Mouse (Mus musculus): ENCODE data around the gene Phlpp1.

The Phlpp1 gene

DNA sequence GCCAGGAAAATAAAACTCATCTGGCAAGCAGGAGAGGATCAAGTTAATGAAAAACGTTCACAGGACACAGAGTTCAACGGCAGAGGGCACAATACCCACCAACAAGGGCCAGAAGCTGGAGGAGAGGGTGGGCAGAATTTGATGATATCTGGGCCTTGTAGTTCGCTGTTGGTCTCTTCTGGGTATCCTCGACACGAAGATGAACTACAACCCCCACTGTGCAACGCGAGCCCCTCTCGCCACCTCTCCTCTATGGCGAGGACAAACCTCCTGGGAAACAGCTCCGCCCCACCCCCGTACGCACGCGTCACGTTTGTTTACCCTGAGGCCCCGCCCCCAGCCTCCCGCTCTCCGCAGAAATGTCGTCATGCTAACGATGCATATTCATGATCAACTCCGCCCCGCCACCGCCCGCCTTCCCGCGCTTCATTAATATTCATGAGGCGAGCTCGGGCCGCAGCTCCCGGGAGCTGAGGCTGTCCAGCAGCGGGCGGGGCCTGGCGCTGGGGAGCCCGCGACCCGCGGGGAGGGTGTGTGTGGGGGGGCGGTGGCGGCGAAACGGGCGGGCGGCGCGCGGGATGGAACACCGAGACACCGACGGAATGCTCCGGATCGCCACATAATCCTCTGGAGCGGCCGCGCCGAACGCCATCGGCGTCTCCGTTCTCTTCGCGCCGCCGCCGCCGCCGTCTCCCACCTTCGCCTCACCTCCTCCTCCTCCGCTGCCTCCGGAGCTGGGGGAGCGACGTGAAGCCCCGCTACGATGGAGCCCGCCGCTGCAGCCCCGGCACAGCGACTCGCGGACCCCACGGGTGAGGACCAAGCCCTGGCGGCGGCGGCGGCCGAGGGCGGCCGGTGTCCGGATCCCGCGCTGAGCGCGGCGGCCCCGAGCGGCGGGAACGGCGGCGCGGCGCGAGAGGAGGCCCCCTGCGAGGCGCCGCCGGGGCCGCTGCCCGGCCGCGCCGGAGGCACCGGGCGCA, at the start of gene Phlpp1:
TSS of gene Phlpp1 (plus strand) at position 512 of the 980 bp plus-strand sequence.
- peak; percentile 100 for DNase-seq (ENCODE audit: low spot score in 2 of 2)

GRCm38 (mm10) chr1:106126601-106127000, 45.0 kb upstream of the Phlpp1 start:
- peak; percentile 3 to 45 for DNase-seq (ENCODE audit: low spot score in 2 of 2)

DNA sequence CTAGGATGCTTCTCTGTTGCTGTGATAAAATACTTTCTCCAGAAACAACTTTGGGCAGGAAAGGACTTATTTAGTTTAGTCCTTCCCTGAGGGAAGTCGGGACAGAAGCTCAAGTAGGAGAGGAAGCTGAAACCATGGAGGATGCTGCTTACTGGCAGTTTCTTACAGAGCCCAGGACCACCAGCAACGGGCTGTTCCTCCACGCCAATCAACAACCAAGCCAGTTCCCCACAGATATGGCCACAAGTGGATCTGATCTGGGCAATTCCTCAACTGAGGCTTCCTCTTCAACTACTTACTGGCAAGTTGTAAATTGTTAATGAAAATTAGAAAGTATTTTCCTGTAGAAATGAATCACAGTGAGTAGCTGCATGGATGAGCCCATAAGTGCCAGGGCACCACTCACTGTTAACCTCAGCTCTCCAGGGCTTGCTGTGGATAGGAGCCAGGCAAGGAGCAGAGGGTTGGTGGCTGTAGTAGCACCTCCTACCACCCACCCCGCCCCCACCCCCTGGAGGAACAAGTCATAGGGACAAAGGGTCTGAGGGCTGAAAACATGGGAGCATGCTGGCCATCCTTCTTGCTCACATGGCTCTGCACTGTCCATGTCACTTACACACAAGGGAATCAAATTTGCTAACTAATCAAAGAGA, 39.7 kb upstream of the Phlpp1 start:
- DNase-seq (ENCODE audit: low spot score in 2 of 2) = no peak

DNA sequence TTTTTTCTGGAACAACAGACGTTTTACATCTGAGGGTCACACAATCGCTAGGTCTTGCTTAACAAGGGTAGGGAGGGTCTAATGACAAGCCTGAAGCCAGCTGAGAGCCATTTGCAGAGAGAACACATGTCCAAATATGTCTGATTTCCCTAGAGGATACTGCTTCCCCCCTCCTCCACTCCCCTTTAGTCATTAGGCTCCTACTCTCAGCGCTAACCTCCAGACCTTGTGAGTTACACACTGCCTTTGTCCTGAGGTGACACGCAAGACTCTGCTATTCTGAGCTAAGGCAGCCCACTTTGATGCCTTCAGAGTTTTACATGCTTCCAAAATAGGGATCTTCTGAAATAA, 39.2 kb upstream of the Phlpp1 start:
- DNase-seq (ENCODE audit: low spot score in 2 of 2) = no peak

- DNase-seq (ENCODE audit: low spot score in 2 of 2) = no peak
These were observed 32.9 kb upstream of the Phlpp1 start for GRCm38 (mm10) chr1:106138691-106139090.

DNA sequence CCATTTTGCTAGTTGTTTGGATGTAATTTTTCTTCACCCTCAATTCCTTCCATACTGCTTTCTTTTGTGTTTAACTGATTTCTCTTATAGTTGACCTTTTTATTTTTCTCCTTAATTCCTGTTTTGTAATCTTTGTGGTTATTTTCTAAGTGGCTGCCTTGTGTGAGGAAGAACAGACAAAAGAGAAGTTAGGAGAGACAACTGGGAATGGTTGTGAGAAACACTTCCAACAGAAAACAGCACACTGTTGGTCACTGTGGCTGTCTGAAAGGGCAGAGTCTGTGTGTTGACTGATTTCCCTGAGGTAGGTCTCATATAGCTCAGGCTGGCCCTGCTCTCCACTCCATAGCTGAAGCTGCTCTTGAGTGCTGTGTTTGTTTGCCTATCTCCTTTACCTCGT, 32.4 kb upstream of the Phlpp1 start:
- DNase-seq (ENCODE audit: low spot score in 2 of 2) = no peak

- DNase-seq (ENCODE audit: low spot score in 2 of 2) = no peak
These were observed 29.5 kb upstream of the Phlpp1 start for GRCm38 (mm10) chr1:106142010-106142409.

- DNase-seq (ENCODE audit: low spot score in 2 of 2) = no peak
These were observed 27.0 kb upstream of the Phlpp1 start for GRCm38 (mm10) chr1:106144534-106144933.

DNA sequence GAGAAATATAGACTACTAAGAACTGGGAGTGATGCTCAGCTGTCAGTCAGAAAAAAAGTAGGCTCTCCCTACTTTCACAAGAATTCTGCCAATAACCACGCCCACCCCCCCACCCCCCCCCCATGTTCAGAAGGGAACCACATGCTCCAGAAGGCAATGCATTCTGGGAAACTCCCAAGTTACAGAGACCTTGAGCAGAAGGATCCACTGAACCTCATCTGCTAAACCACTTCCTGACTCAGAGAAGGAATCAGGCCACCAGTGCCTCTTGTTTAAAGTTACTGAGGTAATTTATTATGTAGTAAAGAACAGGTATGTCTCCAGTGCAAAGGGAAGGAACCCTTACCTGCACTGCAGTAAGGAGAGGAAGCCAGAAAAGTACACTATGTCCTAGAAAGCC, 26.5 kb upstream of the Phlpp1 start:
- no peak for DNase-seq (ENCODE audit: low spot score in 2 of 2)

- DNase-seq (ENCODE audit: low spot score in 2 of 2) = no peak
These were observed 25.9 kb upstream of the Phlpp1 start for GRCm38 (mm10) chr1:106145565-106146190.

GRCm38 (mm10) chr1:106148386-106149380, 22.9 kb upstream of the Phlpp1 start:
- no peak for DNase-seq (ENCODE audit: low spot score in 2 of 2)

DNA sequence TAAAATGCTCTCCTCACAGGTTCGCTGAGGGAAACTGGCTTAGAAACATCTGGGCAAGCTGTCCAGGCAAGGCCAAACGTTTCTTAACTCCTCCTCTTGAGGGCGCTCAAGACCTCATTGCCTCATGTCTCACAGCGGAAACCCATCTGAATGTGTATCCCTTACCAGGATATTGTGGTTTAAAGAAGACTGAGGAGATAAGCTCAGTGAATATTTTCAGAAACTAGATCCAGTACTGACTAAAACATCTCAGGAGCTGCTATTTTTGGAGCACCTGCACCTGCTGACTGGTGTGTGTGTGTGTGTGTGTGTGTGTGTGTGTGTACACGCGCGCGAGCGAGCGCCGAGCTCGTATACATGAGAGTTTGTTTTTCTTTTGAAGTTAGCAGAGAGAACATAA, 19.7 kb upstream of the Phlpp1 start:
- DNase-seq (ENCODE audit: low spot score in 2 of 2) = peak in 1 of 2 experiments; percentile 26

- DNase-seq (ENCODE audit: low spot score in 2 of 2) = no peak
These were observed 18.8 kb upstream of the Phlpp1 start for GRCm38 (mm10) chr1:106152742-106153141.

DNA sequence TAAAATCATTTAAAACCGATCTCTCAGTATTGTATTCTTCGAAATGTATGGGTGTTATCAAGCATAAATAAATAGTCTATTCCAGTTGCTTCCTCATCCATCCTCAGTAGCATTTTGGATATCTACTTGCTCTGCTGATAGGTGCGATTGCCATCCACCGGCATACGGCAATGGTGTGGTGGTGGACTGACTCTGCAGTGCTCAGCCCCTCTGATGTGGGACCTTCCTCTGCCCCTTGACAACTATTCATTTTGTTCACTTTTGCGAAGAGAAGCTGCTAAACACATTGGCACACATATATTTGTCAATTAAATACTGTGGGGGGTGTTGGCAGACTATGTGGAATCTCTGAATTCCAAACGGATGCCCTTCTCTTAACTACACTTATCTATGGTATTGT, 17.0 kb upstream of the Phlpp1 start:
- no peak for DNase-seq (ENCODE audit: low spot score in 2 of 2)

DNA sequence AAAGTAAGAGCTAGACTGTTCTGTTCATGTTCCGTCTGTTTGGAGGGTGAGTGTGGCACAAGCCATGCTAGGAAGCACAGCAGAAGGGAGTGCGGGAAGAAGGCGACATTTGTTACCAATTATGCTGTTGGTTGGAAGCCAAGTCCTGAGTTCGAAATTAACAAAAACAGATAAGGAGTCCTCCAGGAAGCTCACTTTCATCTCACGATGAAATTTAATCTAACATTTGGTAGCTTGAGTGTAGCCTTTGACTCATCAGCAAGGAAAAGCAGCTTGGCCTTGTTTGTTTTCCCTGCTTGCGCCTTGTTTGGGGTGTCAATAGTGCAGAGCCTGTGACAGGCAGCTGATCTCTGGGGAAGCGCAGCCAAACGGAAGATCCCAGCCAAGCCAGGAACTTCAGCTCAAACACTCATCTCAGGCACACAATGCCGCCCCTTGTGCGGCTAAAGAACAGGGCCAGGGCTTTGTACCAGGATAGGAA, 16.4 kb upstream of the Phlpp1 start:
- peak; percentile 40 to 57 for DNase-seq (ENCODE audit: low spot score in 2 of 2)

DNA sequence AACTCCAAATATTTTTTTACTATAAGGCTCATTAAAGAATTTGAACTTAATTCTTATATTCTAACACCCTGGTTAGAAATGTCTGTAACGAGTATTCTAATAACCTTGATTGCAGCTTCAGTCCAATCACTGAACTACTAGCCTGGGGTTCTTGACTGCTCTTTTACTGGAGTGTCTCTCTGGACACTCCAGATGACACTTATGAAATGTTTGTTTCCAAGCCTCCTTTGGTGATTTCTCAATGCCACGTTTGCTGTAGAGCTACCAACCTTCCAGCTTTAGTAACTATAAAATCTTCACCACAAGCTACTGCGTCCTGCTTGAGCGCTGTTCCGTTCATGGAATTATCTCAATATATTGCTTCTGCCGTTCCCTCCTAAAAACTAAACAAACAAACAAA, 15.8 kb upstream of the Phlpp1 start:
- no peak for DNase-seq (ENCODE audit: low spot score in 2 of 2)

DNA sequence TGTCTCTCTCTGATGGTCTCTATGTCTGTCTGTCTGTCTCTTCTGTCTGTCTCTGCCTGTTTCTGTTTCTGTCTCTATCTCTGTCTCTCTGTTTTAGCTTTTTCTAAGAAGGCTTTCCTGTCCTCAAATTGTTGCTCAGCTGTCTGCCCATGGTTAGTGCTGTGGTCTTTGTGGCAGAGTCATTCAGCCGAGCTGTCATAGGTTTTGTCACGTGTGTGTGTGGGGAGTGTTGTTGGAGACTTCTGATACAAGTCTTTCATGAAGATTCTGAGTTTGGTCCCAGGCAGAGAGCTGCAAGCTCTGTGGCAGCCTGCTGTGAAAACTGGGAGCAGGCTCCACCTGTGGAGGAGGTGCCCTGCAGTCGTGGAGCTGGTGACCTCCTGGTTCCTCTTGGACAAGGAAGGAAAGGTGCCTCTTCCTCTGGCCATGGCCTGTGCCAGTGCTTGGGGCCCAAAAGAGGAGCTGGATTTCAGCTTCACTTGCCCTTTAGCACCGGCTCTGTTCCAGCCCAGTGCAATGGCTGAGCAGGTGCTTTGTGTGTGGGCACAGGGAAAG, 13.5 kb upstream of the Phlpp1 start:
- no peak for DNase-seq (ENCODE audit: low spot score in 2 of 2)

- no peak for DNase-seq (ENCODE audit: low spot score in 2 of 2)
These were observed 11.9 kb upstream of the Phlpp1 start for GRCm38 (mm10) chr1:106159667-106160066.

DNA sequence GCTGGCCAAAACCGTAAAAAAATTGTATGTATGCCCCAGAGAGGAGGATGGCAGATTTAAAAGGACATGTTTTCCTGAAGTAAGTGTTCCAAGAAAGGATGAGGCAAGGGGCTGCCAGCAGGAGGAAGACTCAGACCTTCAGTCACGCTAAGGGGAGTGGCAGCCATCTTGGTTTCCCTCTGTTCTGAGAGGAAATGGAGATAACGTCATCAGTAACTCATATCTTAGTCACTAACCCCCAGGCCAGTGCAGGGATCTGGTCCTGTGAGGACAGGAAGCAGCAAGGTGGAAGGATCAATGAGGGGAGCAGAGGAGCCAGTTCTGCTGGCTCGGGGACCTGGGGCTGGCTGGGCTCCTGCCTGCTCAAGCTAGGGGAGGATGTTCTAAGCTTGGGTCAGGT, 10.6 kb upstream of the Phlpp1 start:
- DNase-seq (ENCODE audit: low spot score in 2 of 2) = no peak

DNA sequence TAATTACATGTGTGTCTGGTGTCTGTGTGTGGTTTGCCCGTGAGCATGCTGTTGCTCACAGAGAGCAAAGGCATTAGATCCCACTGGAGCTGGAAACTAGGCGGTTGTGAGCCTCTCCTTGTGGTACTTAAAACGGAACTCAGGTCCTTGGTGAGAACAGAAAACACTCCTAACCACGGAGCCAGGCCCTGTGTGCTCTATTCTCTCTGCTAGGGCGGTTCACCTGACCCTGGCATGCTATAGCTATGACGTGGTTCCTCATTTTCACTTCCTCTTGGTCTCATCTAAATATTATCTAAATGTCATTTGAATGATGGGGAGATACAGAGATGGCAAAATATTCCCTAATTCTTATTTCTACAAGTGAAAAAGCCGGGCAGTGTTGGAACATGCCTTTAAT, 9.0 kb upstream of the Phlpp1 start:
- DNase-seq (ENCODE audit: low spot score in 2 of 2) = no peak

DNA sequence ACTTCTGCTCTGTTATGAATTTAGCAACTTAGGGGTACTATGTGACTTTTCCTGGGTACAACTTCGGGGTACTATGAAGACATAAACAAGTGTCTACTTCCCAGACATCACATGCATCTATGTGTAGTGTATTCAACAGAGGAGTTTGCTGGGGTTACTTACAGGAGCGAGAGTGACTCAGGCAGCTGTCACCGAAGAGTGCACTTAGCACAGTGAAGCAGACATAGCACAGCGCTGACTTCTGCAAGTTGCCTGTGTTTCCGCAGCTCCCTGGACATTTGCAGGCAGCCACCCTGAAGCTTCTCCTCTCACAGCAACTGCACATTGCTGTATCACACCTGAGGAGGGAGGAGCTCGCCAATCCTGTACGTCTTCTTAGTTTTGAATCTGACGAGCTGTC, 8.2 kb upstream of the Phlpp1 start:
- DNase-seq (ENCODE audit: low spot score in 2 of 2) = no peak

Data from frontal cortex, postnatal 36 days (tissue).